Mouse (Mus musculus) mesoderm, embryonic 11.5 days (tissue): ENCODE measurements at regions not wholly inside any gene's neighbourhood (a gene's known extent, or its start where the extent isn't known, plus 50 kb on each side); places are given as distances from the start of the nearest gene placed in this dataset.

Experiments used
- DNase-seq: peaks from one replicate; pipeline ENCODE4 v3.0.0-alpha.2; 2012; ENCODE audit warnings: low read depth, low spot score

- no peak for DNase-seq
Observed at GRCm38 (mm10) chr1:108925563-108925962, 1056.7 kb upstream of the Cdh7 start.

- peak; percentile 1 for DNase-seq
Observed at GRCm38 (mm10) chr1:108934350-108934749, 1047.9 kb upstream of the Cdh7 start.

GRCm38 (mm10) chr1:108974866-108975265 is 1007.4 kb upstream of the Cdh7 start:
- DNase-seq = no peak

- no peak for DNase-seq
Observed at GRCm38 (mm10) chr1:108994651-108995050, 987.6 kb upstream of the Cdh7 start.
